Mouse (Mus musculus) spleen, adult 18-20 months (tissue): Measurements from ENCODE around the gene Igsf8.

Experiments used
- DNase-seq, 2 experiments: peaks; one replicate each; pipeline ENCODE4 v3.0.0; 2022; ENCODE audit warnings: mixed read lengths in 2 of 2

The Igsf8 gene

DNA sequence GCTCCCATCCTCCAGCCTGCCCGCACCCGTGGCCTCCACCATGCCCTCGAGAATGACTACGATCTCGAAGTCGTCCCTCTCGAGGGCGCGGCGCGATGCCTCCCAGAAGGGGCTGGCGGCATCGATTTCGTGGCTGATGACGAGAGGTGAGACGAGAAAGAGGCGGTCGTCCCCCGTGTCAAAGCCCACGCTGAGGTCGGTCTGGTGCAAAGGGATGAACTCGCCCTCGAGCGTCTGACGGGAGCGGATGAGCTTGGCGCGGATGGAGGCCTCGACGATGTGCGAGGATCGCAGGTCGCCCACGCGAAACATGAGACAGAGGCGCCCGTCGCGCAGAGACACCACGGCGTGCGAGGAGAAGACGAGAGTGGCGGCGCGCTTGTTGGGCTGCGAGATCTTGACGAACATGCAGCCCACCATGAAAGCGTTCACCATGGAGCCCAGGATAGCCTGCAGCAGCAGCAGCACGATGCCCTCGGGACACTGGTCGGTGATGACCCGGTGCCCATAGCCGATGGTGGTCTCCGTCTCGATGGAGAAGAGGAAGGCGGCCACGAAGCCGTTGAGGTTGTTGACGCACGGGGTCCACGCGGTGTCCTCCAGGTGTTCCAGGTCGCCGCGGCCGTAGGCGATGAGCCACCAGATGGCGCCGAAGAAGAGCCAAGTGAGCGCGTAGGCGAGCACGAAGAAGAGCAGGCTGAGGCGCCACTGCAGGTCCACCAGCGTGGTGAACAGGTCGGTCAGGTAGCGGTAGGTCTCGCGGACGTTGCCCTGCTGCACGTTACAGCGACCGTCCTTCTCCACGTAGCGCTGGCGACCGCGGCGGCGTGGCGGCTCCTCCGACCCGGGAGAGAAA lies 64.5 kb downstream of the Igsf8 start:
- peak; percentile 55 to 77 for DNase-seq

DNA sequence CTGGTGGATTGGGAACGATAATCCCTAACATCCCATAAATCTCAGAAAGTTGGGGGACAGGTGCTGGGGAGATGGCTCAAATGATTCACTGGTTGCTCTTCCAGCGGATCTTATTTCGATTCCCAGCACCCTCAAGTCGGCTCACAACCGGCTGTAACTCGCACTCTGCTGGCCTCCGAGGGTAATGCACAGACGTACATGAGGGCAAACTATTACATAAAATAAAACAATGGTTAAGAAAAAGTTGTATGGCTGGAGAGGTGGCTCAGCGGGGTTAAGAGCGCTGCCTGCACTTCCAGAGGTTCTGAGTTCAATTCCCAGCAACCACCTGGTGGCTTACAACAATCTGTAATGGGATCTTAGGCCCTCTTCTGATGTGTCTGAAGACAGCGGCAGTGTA lies 65.2 kb downstream of the Igsf8 start:
- no peak for DNase-seq

DNA sequence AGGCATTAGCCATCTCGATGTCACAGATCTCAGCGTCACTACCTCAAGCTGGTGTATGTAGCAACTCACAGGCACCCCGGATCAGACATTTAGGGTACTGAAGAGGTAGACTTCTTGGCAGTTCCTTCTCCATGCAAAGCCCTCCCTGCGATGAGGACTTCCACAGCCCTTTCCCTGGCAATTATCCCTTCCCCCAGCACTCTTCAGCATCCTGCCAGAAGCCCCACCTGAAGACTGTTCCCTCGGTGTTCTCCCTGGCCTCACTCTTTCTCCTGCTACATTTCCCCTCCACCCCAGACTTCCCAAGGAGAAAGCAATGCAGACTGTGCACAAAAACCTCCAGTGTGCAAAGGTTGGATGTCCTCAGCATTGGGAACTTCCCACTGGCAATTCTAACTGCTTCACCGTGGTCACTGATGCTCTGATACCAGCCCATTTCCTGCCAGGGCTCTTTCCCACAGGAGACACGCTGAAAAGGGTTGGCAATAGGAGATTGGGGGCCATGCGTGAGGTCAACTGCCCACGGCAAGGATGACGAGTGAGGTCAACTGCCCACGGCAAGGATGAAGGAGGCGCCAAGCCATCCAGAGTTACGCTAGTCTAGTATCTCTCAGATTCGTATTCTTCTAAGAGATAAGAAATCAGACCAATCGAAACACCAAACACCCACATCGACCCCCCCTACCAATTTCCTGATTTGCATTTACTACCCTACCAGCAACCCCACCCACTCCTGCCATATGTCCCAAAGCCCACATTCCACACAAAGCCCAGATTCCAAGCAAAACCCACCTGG lies 66.0 kb downstream of the Igsf8 start:
- no peak for DNase-seq

DNA sequence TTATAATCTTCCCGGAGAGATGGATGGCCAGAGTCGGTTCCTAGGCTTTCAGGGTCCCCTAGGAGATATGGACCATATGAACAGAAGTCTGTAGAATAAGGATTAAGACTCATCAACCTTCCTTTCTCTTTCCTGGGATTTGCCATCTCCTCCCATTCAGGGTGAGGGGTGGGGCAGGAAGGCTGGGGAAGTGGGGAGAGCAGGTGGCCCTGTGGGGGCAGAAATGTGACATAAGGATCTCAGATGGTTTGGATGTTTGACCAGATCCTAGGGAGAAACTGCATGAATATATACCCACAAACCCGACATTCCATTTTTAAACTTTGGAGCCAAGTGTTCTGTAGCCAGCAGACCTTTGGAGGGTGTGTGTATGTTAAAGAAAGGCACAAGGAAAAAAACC lies 66.6 kb downstream of the Igsf8 start:
- DNase-seq: no peak

DNA sequence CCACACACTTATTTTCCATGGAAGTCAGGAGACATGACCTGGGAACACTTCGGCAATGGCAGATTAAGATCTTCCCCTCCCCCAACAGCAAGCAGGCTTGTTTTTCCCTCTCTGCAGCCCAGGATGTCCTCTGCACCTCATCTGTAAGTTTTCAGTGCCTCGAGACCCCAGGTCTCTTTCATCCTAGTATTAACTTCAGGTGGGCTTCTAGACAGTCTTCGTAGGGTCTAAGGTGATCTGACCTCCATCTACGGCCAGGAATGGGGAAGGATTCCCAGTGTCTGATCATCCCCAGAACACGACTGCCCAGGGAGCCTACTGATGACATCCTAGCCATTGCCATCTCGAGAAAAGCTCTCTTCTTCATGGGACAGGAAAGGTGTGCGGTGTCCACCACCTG lies 67.0 kb downstream of the Igsf8 start:
- DNase-seq: no peak

DNA sequence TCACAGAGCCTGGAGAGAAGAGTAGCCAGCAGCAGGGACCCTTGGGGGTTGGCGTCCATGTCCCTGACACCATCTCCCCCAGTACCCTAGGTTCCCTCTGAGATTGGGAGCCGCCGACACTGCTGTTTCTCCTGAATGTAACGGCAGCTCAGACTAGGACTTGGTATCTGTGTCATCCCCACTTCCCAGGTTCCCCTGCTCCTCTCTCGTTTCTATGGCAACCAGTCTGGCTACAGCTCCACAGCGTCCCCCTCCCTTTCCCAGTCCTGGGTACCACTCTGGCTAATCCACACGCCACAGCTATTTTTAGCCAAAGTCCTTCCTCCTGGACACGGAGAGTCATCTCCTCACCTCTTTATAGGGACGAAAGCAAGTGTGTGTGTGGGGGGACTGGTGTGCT lies 67.7 kb downstream of the Igsf8 start, which contains the start of gene Kcnj9:
Gene Kcnj9, minus strand, starts transcription at position 188 of the 400 bp plus-strand sequence.
- DNase-seq: no peak

DNA sequence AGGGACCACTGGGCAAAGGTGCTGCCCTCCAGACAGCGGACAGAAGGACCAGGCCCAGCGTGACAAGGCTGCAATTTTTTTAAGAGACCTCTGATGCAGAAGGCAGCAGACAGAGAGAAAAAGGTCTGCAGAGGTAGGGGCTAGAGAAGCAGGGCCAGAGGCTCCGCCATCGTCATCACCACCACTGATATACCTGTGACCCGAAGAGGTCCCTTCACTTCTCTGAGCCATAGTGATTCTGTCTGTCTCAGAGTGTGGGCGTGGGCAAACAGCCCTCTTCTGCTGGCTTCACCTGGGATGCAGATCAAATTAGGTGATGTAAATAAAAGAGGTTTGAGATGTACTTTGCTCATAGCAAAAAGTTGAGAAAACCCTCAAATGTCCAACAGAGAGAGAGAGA lies 68.2 kb downstream of the Igsf8 start:
- no peak for DNase-seq

DNA sequence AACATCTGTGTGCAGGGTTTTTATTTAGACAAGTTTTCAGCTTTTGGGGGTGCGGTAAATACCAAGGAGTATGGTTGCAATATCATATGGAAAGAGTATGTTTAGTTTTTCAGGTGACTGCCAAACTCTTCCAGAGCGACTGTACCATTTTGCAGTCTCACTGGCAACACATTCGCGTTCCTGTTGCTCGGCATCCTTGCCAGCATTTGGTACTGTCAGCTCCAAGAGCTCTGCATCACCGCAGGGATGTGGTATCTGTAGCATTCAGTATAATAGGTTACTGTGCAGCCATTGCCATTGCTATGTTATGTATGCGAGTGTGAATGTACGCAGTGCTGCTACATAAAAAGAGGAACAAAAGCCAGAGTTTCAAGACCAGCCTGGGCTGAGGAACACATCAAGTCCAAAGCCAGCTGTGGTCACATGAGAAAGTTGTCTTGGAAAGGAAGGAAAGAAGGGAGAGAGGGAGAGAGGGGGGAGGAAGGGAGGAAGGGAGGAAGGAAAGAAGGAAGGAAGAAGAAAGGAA lies 70.0 kb downstream of the Igsf8 start:
- DNase-seq: no peak

DNA sequence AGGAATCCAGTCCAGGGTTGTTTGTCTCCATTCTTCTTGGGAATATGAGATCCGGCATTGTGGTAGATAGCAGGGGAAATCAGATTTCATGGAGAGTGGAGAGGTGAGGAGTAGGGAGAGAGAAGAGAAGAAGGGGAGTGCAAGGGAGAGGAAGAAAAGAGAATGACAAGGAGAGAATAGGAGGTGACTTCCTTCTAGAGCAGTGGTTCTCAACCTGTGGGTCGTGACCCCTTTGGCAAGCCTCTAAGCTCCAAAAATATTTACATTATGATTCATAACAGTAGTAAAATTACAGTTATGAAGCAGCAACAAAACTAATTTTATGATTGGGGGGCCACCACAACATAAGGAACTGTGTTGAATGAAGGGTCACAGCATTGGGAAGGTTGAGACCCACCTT lies 71.5 kb downstream of the Igsf8 start:
- no peak for DNase-seq

DNA sequence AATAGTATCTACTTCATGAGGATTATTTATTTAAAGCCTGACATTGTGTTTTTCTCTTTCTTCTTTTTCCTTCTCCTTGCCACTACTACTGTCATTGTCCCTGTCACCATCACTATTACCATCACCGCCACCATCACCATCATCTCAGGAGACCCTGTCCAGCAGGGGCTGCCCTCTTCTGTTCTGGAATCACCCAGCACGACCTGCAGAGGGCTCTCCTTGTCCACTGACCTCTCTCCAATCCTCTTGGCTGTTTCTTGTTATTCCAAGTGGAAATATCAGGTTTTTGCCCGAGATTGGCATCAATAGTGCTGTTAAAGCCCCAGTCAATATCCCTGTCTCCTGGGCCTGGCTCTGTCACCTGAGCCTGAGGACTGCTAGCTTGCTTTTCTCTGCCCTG lies 72.1 kb downstream of the Igsf8 start:
- DNase-seq: no peak

DNA sequence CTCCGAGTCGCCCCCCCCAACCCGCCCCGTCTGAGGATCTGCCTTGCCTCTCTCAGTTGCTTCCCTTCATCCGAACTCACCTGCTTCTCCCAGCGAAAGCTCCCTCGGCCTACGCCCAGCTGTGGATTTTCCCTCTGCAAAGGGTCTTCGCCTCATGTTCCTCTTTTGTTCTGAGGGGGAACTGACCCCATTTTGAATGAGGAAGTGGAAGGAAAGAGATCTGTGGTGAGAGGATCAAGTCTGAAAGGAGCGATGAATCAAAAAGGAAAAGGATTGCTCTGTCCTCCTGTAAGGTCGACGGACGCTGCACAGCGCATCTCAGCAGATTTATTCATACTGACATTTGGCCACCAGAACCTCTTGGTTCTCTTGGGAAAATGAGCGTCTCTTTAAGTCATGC lies 74.4 kb downstream of the Igsf8 start:
- DNase-seq: no peak

DNA sequence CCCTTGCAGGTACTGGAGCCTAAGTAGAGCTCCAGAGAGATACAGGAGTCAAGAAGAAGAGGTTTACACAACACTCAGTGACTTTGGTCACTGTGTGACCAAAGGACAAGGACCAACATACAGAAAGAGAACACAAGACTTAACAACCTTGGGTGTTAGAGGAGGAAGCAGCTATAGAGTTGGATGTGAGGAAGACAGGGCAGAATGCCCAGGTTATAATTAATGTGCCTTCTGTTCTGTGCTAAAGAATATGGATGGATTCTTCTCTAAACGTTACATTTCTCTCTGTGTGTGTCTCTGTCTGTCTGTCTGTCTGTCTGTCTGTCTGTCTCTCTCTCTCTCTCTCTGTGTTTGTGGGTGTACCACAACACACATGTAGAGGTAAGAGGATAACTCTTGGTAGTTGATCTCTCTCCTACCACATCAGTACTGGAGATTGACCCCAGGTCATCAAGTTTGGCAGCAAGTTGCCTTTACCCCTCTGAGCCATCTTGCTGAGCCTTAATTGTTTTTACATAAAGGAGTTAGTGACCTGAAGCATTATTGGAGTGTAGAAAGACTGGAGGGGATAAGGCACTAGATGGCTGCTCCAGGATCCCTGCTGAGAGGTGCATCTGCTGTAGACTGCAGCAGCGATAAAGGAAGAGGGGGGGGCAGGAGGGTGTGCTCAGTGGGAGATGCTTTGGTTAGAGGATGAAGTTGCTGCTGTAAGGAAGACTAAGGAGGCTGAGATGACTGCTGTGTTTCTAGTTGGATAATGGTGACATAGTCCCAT lies 76.2 kb downstream of the Igsf8 start:
- DNase-seq: no peak

DNA sequence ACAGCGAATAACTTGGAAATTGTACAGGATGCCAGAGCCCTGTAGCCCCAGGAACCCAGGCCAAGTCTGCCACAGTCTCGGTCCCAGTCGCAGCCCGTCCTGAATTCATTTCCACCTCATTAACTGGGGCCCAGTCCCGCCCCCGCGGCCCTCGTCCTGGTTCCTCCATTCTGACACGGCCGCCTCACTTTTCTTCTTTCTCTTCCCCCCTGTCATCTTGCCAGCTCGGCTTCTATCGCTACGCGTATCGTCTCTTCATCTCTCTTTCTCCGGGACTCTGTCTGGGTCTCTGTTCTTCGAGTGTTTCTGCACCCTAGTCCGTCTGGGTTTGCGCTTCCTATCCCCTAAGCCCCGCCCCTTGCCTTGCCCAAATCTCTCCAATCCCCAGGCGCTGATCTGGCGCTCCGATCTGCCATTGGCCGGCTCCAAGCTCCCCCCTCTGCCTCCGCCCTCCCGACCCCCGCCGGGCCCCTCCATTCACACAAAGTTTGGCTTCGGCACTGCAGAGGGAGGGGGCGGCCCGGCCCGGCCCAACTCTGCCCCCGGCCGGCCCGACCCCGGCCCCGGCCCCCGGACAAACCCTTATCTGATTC lies 79.4 kb downstream of the Igsf8 start, which contains the start of gene Kcnj10:
Gene Kcnj10, plus strand, starts transcription at position 482 of the 593 bp plus-strand sequence.
- DNase-seq: peak; percentile 42 to 48

DNA sequence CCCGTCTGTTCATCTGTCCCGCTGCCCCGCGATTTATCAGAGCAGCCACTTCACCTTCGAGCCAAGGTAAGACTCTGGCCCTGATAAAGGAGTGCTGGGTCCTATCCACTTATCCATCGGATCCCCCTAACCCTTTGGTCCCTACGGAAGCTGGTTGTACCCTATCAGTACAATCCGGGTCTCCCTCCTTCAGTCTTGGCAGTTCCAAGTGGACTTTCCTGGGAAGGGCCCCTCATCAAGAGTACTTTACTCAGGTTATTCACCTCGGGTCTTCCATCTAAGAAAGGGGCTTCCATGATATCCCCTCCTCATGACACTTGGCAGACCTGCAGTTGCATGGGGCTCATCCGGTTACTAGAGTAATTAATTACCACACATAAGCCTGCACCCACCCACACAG lies 79.9 kb downstream of the Igsf8 start:
- no peak for DNase-seq

DNA sequence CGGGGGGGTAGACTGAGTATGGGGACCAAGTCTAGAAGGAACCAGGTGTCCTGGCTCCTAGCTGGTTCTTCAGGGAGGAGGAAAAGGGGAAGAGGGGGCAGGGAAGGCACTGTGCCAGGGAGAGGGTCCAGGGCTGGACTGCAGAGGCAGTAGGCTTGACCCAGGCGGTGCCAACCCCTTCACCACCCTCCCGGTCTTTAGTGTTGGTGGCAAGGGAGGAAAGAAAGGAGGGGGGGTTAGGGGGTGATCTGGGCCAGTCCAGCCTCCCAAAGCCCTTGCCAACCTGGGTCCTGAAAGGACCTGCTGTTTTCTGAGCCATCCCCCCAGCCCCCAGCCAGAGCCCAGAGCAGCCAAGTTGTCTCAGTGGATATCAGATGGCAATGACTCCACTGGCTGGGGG lies 81.3 kb downstream of the Igsf8 start:
- DNase-seq: no peak

DNA sequence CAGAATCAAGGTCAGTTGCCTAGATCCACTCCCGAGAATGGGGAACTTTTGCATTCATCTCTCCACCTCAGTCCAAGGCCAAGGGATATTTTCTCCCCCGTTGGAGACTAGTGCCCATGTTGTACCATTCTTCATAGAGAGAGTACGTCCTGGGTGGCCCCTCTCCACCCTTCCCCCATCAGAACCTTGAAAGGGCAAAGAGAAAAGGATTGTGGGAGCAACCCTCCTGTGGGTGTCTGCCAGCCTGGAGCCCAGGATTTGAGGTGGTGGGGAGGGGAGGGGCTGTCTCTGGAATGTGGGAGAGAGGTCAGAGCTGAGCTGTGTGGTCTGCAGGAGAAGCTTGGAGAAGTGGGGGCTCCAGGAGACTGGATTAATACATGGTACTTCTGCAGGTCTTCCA lies 82.5 kb downstream of the Igsf8 start:
- DNase-seq: no peak

DNA sequence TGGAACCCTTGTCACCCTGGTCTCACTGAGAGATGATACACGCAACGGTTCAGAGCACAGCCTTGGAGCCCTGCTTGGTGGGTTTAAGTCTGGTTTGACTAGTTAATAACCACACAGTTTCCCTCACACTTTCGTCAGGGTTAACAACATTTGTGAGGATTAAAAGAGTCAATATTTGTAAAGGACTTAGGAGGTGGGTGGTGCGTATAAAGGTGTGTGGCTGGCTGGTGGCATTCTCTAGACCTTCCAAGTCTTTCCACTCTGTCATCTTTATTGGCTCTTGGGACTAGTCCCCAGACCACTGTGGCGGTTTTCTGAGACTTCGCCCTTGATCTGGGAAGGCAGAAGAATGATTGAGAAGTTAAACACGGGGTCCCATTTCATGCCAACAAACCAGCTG lies 83.4 kb downstream of the Igsf8 start:
- no peak for DNase-seq

DNA sequence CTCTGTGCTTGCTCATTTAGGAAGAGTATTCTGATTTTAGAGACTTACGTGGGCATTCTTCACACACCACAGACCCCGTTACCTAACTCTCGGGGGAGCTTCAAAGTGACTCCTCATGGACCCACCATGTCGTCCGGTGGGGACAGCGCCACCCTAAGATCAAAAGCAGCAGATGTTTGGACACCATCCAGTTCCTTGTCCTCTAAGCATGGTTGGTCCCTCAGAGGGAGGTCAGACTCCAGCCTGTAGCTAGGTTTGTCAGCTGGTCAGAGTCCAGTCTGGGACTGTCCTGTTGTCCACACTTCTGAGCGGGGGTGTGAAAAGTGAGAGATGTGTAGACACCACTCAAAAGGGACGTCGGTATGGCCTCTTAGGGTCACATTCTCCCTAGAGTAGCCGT lies 85.3 kb downstream of the Igsf8 start:
- no peak for DNase-seq

DNA sequence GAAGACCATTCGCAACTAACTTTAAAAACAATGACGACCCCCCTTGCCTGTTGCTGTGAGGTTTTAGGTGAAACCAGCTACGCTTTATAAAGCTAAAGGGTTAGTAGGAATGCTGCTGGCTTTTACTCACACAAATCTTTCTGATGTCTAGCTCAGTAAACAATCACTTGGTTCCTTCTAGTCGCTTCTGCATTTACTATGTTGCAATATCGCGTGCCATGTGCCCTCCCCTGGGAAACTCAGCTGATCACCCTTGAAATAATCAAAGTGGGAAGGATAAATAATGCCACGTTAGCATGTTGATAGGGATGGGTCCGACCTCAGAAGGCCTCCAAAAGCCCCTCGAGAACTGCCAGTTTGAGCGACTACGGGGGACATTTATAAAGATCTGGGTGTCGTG lies 85.9 kb downstream of the Igsf8 start:
- DNase-seq: no peak

DNA sequence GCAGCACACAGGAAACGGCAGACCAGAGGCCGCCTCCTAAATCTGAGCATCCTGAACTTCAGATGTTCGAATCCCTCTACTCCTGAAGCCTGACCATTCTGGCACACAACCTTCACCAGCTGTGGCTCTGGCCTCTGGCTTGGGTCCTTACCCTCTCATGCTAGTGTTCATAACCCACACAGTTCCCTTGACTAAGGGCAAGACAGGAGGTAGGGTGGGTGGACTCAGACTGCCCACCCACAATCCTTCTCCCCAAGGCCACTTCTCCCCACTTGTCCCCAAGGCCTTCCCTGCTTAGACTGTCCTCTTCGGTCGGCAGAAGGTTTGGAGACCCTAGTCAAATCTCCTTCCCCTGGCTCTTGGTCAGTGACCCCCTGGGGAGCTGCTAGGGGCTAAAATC lies 88.1 kb downstream of the Igsf8 start:
- DNase-seq: no peak

DNA sequence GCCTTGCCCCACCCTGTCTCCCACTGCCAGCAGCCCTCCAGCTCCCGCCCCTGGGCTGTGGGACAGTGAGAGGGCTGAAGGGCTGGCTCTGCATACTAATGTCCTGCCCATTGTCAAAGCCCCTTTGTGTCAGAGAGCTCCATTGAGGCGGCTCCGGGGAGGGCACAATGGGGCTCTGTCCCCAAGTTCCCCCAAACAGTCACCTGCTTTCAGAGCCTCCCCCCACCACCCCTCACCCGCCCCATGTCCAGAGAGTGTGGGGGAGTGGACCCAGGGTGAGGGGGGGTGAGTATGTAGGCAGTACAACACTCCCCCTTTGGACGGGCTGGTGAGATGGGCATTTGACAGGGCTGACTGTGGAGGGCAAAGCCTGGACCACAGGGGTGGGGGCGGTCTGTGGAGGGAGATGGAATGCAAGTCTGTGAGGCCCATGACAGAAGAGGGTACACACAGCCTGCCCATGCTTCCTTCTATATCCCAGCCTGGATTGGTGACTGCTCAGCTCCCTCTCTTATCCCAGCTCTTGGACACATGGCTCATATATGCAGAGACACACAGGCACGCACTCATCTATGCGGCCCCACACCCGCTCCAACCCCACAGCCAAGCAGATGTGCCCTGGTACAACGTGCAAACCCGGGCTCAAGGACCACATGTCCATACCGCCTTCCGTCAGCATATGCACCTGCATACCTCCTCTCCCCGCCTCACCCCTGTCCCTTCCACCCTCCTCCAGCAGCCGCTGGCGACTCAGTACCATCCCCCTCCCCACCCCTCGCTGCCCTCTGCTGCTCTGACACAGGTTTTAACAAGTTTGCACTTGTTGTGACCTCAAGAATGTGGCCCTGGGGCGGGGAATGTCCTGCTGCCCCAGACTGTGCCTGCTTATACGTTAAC lies 88.7 kb downstream of the Igsf8 start:
- no peak for DNase-seq

DNA sequence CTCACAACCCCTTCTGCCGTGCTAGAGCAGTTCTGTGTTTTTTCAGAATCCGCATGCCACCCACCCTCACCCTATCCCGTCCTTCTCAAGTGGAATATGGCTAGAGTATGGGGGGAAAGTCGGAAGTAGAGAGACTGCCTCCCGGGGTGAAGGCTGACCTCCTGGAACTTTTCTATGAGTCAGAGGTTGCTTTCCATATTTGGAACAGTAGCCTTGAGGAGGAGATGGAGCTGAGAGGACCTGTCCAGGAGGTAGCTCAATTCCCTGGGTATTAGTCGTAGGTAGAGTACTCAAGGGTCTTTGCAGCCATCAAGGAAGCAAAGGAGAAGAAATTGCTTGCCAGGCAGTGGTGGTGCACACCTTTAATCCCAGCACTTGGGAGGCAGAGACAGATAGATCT lies 90.6 kb downstream of the Igsf8 start:
- no peak for DNase-seq
